Mouse (Mus musculus): ENCODE data around the gene Abtb2.
A peak's percentile ranks its signal among the peaks of the same experiment; 100 is the strongest.

The Abtb2 gene

GRCm38 (mm10) chr2:103661696-103662095 is 95.6 kb downstream of the Abtb2 start:
- DNase-seq (ENCODE audit: low spot score) = no peak

- DNase-seq (ENCODE audit: low spot score) = no peak
Measured at GRCm38 (mm10) chr2:103662121-103662520, 96.0 kb downstream of the Abtb2 start.

GRCm38 (mm10) chr2:103664341-103664740 is 98.2 kb downstream of the Abtb2 start:
- DNase-seq (ENCODE audit: low spot score) = no peak

GRCm38 (mm10) chr2:103667962-103668815 is 102.1 kb downstream of the Abtb2 start:
- peak; percentile 36 for DNase-seq (ENCODE audit: low spot score)

GRCm38 (mm10) chr2:103668939-103669338 is 102.8 kb downstream of the Abtb2 start:
- DNase-seq (ENCODE audit: low spot score) = no peak

- DNase-seq (ENCODE audit: low spot score) = no peak
Measured at GRCm38 (mm10) chr2:103669561-103669960, 103.5 kb downstream of the Abtb2 start.

- DNase-seq (ENCODE audit: low spot score) = no peak
Measured at GRCm38 (mm10) chr2:103670276-103670680, 104.2 kb downstream of the Abtb2 start.

- peak; percentile 33 for DNase-seq (ENCODE audit: low spot score)
Measured at GRCm38 (mm10) chr2:103672573-103673119, 106.5 kb downstream of the Abtb2 start.

GRCm38 (mm10) chr2:103673609-103674008 is 107.5 kb downstream of the Abtb2 start:
- DNase-seq (ENCODE audit: low spot score) = no peak

- no peak for DNase-seq (ENCODE audit: low spot score)
Measured at GRCm38 (mm10) chr2:103675391-103675790, 109.3 kb downstream of the Abtb2 start.

- no peak for DNase-seq (ENCODE audit: low spot score)
Measured at GRCm38 (mm10) chr2:103676808-103677207, 110.7 kb downstream of the Abtb2 start.

- DNase-seq (ENCODE audit: low spot score) = no peak
Measured at GRCm38 (mm10) chr2:103677614-103678369, 111.7 kb downstream of the Abtb2 start.

GRCm38 (mm10) chr2:103678433-103678832 is 112.3 kb downstream of the Abtb2 start:
- no peak for DNase-seq (ENCODE audit: low spot score)

GRCm38 (mm10) chr2:103680364-103681110 is 114.4 kb downstream of the Abtb2 start:
- DNase-seq (ENCODE audit: low spot score) = no peak

- DNase-seq (ENCODE audit: low spot score) = no peak
Measured at GRCm38 (mm10) chr2:103681149-103681548, 115.0 kb downstream of the Abtb2 start.

- no peak for DNase-seq (ENCODE audit: low spot score)
Measured at GRCm38 (mm10) chr2:103682261-103682722, 116.2 kb downstream of the Abtb2 start.

GRCm38 (mm10) chr2:103682927-103683442 is 116.9 kb downstream of the Abtb2 start:
- DNase-seq (ENCODE audit: low spot score) = no peak

- DNase-seq (ENCODE audit: low spot score) = no peak
Measured at GRCm38 (mm10) chr2:103684431-103684830, 118.3 kb downstream of the Abtb2 start.

GRCm38 (mm10) chr2:103684926-103685577 is 118.9 kb downstream of the Abtb2 start:
- DNase-seq (ENCODE audit: low spot score) = no peak

GRCm38 (mm10) chr2:103685581-103685980 is 119.5 kb downstream of the Abtb2 start:
- no peak for DNase-seq (ENCODE audit: low spot score)

- DNase-seq (ENCODE audit: low spot score) = no peak
Measured at GRCm38 (mm10) chr2:103687143-103687542, 121.0 kb downstream of the Abtb2 start.

Data from yolk sac, embryonic 10.5 days (tissue).